Mouse (Mus musculus): Measurements from ENCODE around the gene D17Wsu92e. TPM values are rescaled to one million over a fixed set of nuclear protein-coding genes. Genes with fewer than 3 reads are reported as not detected.

Gene D17Wsu92e
- polyA plus RNA-seq, 1 experiment from 2014 or later: 11.4 TPM

DNA sequence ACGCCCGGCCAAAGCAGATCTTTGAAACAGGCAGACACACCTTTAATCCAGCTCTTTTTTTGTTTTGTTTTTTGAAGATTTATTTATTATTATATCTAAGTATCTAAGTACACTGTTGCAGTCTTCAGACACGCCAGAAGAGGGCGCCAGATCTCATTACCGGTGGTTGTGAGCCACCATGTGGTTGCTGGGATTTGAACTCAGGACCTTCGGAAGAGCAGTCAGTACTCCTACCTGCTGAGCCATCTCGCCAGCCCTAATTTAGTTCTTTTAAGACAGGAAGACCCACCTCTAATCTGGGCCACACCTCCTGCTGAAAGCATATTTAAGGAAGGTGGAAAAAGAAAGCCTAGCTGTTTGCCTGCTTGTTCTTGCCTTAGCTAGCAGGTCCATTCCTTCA is 10.0 kb upstream of the D17Wsu92e start:
- Histone ChIP-seq H3K27me3 (replicated peaks) (no peaks in the 10 kb centered on the region), H3K4me1 (no peaks in the 10 kb centered on the region; the same call in 1 of the 2 replicates), H3K9me3 (no peaks in the 10 kb centered on the region), H3K27ac (no peak overlapping the region), H3K36me3 (replicated peaks) (no peaks in the 10 kb centered on the region), H3K4me2 (no peak overlapping the region), H3K4me3 (no peak overlapping the region), H3K9ac (no peak overlapping the region)
- 49% methylated on average over 7 of the region's 7 CpGs for WGBS
- no peak for ATAC-seq (replicated peaks)

DNA sequence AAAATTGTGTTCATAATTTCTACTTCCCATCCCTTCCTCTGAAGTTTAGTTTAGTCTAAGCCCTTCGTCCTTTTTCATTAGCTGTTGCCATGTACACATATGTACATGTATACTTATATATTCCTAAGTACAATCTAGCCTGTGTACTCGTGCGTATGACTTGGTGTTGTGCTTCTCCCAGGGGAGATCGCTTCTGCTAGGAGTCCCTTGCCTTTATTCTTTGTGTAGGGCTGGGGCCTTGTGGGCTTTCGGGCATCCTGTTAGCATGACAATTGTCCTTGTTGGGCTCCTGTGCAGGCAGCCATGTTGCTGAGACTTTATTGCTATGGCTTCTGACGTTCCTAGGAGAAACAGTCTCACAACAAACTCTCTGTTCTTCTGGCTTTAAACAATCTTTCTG is 7.1 kb upstream of the D17Wsu92e start:
- Histone ChIP-seq H3K4me2 (no peak overlapping the region), H3K27me3 (replicated peaks) (no peaks in the 10 kb centered on the region), H3K4me3 (no peak overlapping the region), H3K9me3 (no peaks in the 10 kb centered on the region), H3K27ac (no peak overlapping the region), H3K4me1 (no peaks in the 10 kb centered on the region; the same call in 1 of the 2 replicates), H3K9ac (no peak overlapping the region), H3K36me3 (replicated peaks) (no peaks in the 10 kb centered on the region)
- WGBS: 15% methylated on average over 6 of the region's 6 CpGs
- no peak for ATAC-seq (replicated peaks)

DNA sequence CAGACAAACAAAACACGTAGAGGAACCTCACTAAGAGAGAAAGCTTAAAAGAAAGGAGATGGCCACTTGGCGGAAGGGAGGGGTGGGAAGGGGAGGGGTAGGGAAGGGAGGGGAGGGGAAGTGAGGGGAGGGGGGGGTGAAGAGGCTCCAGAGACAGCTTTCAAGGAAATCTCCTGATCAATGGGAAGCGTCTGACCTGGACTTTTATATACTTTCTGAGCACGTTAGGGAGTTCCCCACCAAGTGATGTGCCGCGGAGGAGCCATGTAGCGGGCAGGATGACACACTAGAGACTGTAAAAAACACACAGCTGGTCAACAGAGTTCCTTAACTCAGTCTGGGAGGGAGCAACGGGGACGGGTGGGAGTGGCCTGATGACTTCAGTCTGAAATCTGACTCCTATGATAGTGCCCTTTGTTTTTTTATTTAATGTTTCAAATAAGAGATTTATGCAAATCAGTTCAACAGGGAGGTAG is 6.5 kb upstream of the D17Wsu92e start:
- 3% methylated on average over 8 of the region's 9 CpGs for WGBS
- Histone ChIP-seq H3K4me3 (no peak overlapping the region), H3K36me3 (replicated peaks) (no peaks in the 10 kb centered on the region), H3K9ac (no peak overlapping the region), H3K27ac (no peak overlapping the region), H3K4me2 (peak overlapping the region; percentile 38), H3K9me3 (no peaks in the 10 kb centered on the region), H3K27me3 (replicated peaks) (no peaks in the 10 kb centered on the region), H3K4me1 (no peaks in the 10 kb centered on the region; the same call in 1 of the 2 replicates)
- ATAC-seq (replicated peaks): no peak

DNA sequence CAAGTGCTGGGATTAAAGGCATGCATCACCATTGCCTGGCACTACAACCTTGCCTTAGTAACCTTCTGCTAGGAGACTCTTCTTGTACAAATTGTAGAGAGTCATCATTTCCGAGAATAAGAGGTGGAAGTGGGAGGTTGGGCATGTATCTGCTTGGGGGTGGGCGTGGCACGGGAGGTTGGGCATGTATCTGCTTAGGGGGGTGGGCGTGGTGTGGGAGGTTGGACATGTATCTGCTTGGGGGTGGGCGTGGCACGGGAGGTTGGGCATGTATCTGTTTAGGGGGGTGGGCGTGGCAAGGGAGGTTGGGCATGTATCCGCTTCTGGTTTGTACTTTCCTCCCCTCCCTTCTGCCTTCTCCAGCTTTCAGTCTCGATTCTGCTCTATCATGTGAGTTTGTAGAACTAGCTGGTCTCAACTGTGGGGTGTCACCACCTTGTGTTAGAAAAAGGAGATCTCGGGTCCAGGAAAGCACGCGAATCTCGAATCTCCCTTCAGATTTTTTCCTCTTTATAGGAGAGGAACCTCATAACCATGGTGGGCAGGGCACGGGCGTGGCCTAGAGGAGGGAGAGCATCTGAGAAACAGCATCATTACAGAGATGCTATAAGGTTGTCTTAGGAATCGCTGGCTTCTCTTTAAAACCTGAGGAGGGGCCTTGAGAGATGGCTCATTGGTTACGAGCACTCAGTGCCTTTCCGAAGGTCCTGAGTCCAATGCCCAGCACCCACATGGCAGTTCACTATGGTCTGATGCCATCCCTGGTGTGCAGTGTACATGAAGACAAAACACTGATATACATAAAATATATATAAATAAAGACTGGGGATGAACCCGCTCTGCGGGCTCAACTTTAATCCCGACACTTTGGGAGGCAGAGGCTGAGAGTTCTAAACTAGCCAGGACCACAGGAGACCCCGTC is 5.8 kb upstream of the D17Wsu92e start:
- Histone ChIP-seq H3K9ac (no peak overlapping the region), H3K27ac (no peak overlapping the region), H3K4me3 (peak overlapping the region; percentile 18), H3K4me2 (peak overlapping the region; percentile 38), H3K4me1 (peaks cover 3% of the 10 kb centered on the region), H3K9me3 (no peaks in the 10 kb centered on the region), H3K27me3 (replicated peaks) (no peaks in the 10 kb centered on the region), H3K36me3 (replicated peaks) (no peaks in the 10 kb centered on the region)
- no peak for ATAC-seq (replicated peaks)
- 4% methylated on average over 22 of the region's 22 CpGs for WGBS

DNA sequence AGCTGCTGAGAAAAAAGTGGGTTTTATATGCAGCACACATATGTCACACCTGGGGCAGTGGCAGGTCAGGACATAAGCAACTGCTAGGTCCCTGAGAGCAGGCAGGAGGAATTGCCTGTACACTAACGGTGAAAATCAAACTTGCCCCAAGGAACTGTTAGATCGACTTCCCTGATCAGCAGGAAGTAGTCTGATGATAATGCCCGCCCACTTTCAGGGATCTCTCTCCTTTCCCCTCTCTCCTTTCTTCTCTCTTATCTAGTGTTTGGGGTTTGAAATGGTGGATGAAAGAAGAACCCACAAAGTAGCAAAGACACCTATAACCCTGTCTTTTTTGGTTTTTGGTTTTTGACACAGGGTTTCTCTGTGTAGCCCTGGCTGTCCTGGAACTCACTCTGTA is 5.1 kb upstream of the D17Wsu92e start:
- H3K9me3 ChIP-seq: no peaks in the 10 kb centered on the region
- H3K4me3 ChIP-seq: no peak overlapping the region
- H3K27ac ChIP-seq: no peak overlapping the region
- no peak for ATAC-seq (replicated peaks)
- peaks cover 6% of the 10 kb centered on the region for H3K4me1 ChIP-seq
- peak overlapping the region; percentile 38; the same call in 1 of the 2 replicates for H3K4me2 ChIP-seq
- no peaks in the 10 kb centered on the region for H3K27me3 ChIP-seq (replicated peaks)
- no peak overlapping the region for H3K9ac ChIP-seq
- no peaks in the 10 kb centered on the region for H3K36me3 ChIP-seq (replicated peaks)
- WGBS: 39% methylated on average over 3 of the region's 3 CpGs

DNA sequence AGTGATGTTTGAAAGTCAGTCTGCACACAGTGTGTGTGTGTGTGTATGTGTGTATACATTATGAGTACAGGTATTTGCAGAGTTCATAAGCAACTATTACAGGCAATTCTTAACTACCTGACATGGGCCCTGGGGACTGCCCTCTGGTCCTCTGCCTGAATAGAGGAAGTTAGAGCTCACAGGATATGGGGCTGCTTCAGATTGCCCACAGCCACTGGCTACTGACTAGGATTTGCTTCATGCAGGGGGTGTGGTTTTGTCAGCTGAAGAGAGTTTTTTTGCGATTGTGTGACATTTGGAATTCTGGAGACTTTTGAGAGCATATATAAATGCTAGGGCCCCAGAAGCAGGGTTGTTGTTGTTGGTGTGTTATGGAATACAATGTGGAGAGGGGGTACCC is 4.5 kb upstream of the D17Wsu92e start:
- Histone ChIP-seq H3K27ac (no peak overlapping the region), H3K4me2 (no peak overlapping the region), H3K36me3 (replicated peaks) (no peaks in the 10 kb centered on the region), H3K4me1 (peaks cover 6% of the 10 kb centered on the region), H3K27me3 (replicated peaks) (no peaks in the 10 kb centered on the region), H3K9me3 (no peaks in the 10 kb centered on the region), H3K4me3 (no peak overlapping the region), H3K9ac (no peak overlapping the region)
- WGBS: 63% methylated on average over 1 of the region's 1 CpGs
- no peak for ATAC-seq (replicated peaks)

DNA sequence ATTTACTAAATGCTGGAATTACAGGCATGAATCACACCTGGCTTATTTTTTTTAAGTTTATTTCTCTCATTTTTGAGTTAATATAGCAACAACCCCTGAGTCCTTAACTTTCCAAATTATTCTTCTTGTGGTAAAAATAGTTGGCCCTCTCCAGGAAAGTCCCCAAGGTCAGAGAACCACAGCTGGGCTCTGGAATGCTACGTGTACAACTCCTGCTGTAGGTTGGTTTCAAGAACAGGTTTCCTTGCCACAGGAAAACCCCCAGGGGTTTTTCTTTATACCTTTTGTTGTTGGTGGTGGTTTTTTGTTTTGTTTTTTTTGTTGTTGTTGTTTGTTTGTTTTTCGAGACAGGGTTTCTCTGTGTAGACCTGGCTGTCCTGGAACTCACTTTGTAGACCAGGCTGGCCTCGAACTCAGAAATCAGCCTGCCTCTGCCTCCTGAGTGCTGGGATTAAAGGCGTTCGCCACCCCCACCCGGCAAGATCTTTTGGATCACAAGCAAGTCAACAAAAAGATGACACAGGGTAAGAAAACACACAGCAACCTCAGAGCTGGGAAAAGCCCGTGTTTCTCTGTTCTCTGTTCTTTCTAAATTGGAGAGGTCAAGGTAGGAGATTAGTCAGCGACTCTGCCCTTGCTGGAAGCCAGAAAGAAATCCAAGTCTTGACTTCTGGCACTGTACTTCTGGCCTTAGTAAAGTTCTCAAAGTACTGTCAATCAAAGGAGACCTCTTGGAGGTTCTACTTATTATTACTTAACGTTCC is 2.9 kb upstream of the D17Wsu92e start:
- H3K4me2 ChIP-seq: no peak overlapping the region
- H3K4me3 ChIP-seq: no peak overlapping the region
- H3K27me3 ChIP-seq (replicated peaks): no peaks in the 10 kb centered on the region
- H3K9me3 ChIP-seq: no peaks in the 10 kb centered on the region
- ATAC-seq (replicated peaks): no peak
- H3K9ac ChIP-seq: no peak overlapping the region
- no peaks in the 10 kb centered on the region for H3K36me3 ChIP-seq (replicated peaks)
- peaks cover 23% of the 10 kb centered on the region for H3K4me1 ChIP-seq
- no peak overlapping the region for H3K27ac ChIP-seq
- WGBS: 78% methylated on average over 9 of the region's 9 CpGs

DNA sequence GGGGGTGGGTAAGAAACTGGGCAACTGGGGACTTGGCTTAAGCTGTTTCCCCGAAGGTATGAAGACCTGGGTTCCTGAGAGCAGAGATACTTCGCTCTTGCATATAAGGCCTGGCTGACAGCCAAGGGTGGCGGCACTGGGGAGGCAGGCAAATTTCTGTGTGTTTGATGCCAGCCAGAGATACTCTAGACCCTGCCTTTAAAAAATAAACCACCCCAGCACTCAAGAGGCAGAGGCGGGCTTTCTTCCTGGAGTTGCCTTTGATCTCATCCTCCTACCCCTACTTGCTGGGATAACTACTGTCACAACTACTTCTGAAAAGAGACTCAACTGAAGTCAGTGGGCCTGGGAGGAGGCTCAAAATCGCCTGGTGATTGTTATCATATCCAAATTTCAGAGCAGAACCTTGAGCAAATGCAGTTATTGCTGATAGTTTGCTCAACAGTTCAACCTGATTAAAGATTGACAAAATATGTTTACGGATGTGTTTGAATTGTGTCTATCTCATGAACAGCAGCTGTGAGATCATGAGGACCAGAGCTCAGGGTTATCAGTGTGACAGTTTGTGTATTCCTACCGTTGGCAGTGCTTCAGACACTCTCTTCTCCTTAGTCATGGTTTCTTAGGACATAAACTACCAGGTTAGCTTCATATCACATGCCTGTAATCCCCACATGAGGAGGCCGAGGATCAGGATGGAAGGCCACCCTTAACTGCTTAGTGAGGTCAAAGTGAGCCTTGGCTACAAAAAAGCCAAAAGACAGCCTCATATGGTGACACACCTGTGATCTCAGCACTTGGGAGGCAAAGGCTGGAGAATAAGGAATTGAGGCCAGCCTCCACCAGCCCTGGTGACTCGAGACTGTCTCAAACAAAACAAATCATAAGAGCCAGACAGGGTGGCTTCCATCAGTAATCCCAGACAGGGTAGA is 1.2 kb upstream of the D17Wsu92e start:
- no peaks in the 10 kb centered on the region for H3K27me3 ChIP-seq (replicated peaks)
- WGBS: 68% methylated on average over 9 of the region's 9 CpGs
- no peaks in the 10 kb centered on the region for H3K9me3 ChIP-seq
- peaks cover 29% of the 10 kb centered on the region for H3K4me1 ChIP-seq
- peak overlapping the region; percentile 80 for H3K27ac ChIP-seq
- peak overlapping the region; percentile 73 for H3K4me3 ChIP-seq
- peak overlapping the region; percentile 56 for H3K9ac ChIP-seq
- peak overlapping the region; percentile 82 for H3K4me2 ChIP-seq
- no peaks in the 10 kb centered on the region for H3K36me3 ChIP-seq (replicated peaks)
- no peak for ATAC-seq (replicated peaks)

DNA sequence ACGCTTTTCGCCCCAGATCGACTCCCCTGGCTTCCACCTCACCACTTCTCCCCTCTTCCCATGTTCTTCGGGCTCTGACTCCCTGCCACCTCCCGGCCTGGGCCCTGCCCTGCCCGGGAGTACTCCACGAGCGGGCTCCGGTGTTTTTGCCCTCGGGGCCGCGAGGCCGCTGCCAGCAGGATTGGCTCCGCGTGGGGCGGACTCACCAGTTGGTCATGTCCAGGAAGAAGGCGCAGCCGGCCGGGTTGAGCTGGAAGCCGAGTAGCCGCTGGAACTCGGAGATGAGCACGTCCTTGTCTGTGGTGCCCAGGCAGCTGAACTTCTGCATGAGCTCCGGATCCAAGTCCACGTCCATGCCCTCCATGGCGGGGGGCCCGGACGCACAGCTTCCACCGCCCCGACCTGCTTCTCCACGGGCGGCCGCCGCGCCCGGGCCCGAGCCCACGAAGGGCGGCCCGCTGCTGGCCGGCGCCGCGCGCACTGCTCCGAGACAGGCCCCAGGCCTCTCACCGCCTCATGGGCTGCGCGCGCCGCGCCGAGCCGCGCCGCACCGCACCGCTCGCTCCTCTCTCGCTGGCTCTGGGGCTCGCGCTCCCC is 379 bp downstream of the D17Wsu92e start:
- Histone ChIP-seq H3K27ac (peak overlapping the region; percentile 80), H3K4me1 (peaks cover 29% of the 10 kb centered on the region), H3K9me3 (no peaks in the 10 kb centered on the region), H3K36me3 (replicated peaks) (no peaks in the 10 kb centered on the region), H3K4me3 (peak overlapping the region; percentile 73), H3K9ac (peak overlapping the region; percentile 76), H3K27me3 (replicated peaks) (no peaks in the 10 kb centered on the region), H3K4me2 (peak overlapping the region; percentile 82)
- under 1% methylated on average over 59 of the region's 62 CpGs for WGBS
- peak; percentile 90 for ATAC-seq (replicated peaks)

DNA sequence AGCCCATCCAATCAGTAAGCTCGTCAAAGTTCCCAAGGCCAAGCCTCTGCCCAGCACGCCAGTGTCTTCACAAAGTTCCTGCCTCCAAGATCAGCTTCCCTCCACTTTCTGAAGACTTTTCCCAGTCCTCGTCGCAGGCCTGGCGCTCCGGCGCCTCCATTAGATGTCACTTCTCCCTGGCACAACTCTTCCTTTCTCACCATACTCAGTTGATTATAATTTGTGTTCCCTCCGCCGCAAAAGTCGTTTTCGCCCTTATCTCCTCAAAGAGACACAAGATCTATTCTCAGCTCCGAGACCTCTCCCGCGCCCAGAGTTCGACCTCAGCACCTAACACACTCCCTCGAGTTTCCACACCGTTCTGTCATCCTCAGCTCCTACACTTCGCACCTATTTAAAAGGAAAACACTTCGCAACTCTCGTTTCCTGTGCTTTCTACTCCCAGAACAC is 902 bp downstream of the D17Wsu92e start:
- H3K9me3 ChIP-seq: no peaks in the 10 kb centered on the region
- no peaks in the 10 kb centered on the region for H3K36me3 ChIP-seq (replicated peaks)
- H3K4me3 ChIP-seq: peak overlapping the region; percentile 73
- peak overlapping the region; percentile 76 for H3K9ac ChIP-seq
- no peak for ATAC-seq (replicated peaks)
- H3K4me2 ChIP-seq: peak overlapping the region; percentile 82
- peak overlapping the region; percentile 80 for H3K27ac ChIP-seq
- peaks cover 29% of the 10 kb centered on the region for H3K4me1 ChIP-seq
- WGBS: under 1% methylated on average over 20 of the region's 20 CpGs
- no peaks in the 10 kb centered on the region for H3K27me3 ChIP-seq (replicated peaks)

DNA sequence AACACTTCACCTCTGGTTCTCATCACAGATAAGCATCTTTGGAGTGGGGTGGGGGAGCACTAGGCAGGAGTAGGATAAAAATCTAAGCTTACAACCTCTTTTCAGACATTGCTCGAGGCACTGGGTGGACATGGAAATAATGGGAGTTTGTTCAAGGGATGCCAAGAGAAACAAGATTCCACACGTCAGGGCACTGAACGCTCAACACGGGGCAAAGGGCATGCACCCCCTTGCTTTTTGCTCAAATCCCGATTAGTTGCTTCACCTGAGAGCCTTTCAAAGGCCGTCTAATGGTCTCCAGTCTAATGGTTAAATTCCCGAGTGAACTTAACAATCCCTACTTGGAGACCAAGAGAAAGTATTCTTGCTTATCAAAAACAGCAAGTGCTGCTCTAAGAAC is 1.4 kb downstream of the D17Wsu92e start:
- WGBS: 21% methylated on average over 7 of the region's 7 CpGs

More for the DNA sequence above, 1.4 kb downstream of the D17Wsu92e start:
- Histone ChIP-seq H3K9ac (peak overlapping the region; percentile 76), H3K4me1 (peaks cover 29% of the 10 kb centered on the region), H3K4me2 (peak overlapping the region; percentile 82), H3K27me3 (replicated peaks) (no peaks in the 10 kb centered on the region), H3K4me3 (peak overlapping the region; percentile 73), H3K9me3 (no peaks in the 10 kb centered on the region), H3K36me3 (replicated peaks) (no peaks in the 10 kb centered on the region), H3K27ac (no peak overlapping the region)
- ATAC-seq (replicated peaks): no peak

Measured in midbrain, embryonic 15.5 days (tissue).